Mouse (Mus musculus) kidney, adult 9 months (tissue): ENCODE data around the gene Scarb1.

Source experiments
- DNase-seq: peaks from one replicate; pipeline ENCODE4 v3.0.0; 2022

Scarb1 gene

DNA sequence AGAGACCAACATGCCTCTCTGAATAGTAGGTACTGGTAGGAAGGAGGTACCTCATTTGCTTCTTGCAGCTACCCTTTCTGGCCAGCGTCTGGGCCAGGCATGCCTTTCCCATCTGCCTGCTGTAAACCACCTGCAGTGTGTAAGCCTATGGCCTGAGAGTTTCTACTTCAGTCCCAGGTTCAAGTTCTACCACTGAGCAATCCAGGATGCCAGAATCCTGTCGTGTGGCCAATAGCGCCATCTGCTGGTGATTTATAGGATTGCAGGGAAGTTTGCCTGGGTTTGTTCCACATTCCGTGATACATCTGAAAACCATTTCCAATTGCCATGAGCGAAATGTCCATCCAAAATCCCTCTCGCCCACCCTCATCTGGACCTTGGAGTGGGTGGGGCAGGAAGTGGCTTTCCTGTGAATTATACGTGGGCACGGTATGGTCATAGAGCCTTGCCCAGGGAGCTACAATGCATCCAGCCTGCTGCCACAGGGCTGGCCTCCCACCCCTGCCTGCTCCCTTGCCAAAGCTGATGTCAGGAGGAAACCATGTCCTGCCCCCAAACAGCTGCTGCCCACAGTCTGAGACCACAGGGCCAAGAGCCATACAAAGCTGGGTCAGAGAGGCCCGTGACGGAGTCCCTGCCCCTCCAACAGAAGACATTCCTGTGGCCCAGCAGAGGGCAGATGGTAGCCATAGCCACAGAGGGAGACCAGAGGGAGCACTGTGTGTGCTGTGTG, 72.7 kb downstream of the Scarb1 start:
- DNase-seq = peak; percentile 80

DNA sequence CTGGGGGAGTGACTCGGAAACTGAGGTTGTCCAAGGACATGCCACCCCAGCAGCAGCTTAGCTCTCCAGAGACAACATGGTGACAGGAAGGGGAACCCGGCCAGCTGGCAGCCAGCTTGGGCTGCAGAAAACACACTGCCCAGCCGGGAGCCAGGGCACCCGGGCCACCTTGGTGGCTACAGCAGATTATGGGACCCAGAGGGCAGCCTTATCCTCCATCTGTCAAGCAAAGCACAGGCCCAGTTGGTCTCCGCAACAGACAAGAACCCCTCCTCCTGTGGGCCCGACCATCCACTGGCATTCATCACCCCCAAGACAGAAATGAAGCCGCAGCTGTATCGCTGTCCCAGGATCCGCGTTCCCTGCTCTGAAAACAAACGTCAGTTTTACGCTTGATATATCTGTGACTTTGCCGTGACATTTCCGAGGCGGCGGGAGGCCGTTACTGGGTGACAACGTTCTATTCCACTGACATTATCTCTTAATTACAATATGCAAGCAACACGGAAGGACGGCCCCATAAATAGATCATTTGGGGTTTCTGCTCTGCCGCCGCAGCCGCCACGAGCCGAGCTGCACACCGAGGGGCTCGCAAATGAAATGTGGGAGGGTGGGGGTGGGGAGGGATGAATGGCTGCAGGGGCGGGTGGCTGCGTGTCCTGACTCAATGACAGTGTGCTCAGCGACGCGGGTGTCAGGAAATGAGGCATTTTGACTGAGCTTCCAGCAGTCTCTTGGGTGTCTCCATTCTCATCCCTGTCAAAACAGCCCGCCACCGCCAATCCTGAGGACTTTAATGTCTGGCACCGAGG, 73.5 kb downstream of the Scarb1 start:
- DNase-seq = no peak

DNA sequence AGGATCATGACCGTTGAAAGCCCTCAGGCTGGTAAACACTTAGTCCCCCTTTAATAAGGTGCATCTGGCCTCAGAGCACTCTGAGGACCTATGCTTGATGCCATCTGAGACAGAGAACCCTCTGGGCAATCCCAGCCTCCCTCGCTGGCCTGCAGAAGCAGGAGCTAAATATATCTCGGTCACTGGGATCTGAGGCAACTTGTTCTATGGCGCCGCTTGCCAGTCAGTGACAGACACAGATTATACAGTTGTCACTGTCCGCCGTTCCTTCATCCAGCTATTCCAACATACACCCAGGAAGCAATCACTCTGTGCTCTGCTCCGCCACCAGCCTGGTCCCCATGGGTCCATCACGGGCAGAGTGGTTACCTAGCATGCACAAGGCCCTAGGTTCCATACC, 74.8 kb downstream of the Scarb1 start:
- no peak for DNase-seq

DNA sequence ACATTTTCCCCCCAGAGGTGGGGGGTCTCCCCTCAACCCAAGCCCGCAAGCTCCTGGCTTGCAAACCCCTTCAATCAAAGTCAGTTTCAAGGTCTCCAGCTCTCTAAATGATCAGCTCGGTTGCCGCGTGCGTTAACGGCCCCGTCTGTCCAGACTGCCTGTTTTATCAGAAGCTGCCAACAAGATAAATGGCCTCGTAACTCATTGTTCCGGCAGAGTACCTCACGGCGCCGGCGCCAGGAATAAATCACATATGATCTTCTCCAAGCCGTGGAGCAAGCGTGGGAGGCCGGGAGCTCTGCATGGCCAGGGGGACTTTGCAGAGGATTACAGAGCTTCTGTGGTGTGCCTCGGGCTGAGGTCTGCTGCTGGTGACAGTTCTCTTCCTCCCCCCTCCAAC, 76.2 kb downstream of the Scarb1 start:
- DNase-seq = no peak

DNA sequence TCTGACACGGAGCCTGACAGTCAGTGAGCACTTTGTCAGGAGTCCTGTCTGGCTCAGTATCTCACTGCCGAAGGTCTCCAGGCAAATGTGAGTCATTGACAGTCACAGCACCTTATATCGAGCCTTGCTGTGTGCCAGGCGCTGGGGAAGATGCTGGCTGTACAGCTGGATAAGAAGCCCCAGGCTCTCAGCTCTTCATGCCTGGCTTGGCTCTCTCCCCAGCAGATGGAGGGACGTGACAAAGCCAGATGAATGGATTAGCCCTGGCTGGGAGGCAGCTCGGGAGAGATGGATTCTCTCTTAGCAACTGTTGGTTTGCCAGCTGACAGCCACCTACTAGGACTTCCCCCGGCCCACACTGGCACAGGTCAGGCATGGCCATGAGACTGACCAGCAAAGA, 78.3 kb downstream of the Scarb1 start:
- DNase-seq = no peak

DNA sequence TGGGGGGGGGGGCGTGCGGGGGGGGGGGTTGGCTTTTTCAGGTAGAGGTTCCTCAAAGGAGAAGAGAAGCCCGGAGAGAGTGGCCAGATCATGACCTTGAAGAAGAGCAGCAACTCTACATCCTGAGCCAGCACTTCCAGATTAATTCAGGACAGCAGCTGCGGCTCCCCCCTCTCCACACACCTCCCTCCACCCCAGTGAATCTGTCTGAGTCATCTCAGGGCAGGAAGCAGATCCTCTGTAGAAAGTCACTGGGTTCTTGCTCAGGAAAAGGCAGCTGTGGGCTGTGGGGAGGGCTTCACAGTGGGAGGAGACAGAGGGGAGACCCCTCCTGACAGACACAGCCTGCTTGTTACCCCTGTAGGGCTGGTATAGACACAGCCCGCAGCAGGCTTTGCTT, 87.0 kb downstream of the Scarb1 start:
- DNase-seq = no peak

DNA sequence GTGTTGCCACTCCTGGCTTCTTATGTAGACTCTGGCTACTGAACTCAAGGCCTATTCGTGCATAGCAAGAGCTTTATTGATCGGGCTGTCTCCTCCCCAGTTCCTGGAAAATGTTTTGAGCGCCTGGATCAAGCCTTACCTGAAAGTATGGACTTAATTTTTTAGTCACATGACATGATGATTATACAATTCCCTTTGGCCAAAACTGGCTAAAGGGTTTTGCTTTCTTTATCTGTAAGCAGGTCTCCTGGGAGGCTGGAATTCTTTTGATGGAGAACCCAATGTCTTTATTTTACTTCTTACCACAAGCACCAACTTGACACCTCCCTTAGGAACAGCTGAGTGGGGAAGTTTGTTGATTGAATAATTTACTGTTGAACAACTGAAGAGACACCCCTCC, 87.4 kb downstream of the Scarb1 start:
- DNase-seq = no peak

DNA sequence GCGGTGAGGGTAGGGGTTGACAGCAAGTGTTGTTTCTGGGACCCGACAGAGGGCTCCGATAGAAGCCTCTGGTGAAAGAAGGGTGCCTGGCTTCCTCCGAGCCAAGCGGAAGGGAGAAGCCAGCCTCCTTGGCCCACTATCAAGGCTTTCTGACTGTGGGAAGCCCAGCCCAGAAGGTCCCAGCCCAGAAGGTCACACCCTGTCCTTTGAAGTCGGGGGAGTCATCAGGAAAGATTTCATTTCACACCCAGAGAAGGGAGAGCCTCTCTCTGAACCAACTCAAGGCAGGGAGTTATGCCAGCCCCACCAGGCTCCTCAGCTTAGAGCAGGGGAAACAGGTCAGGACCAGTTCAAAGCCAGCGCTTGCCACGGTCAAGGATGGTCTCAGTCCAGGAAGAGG, 88.2 kb downstream of the Scarb1 start:
- no peak for DNase-seq

DNA sequence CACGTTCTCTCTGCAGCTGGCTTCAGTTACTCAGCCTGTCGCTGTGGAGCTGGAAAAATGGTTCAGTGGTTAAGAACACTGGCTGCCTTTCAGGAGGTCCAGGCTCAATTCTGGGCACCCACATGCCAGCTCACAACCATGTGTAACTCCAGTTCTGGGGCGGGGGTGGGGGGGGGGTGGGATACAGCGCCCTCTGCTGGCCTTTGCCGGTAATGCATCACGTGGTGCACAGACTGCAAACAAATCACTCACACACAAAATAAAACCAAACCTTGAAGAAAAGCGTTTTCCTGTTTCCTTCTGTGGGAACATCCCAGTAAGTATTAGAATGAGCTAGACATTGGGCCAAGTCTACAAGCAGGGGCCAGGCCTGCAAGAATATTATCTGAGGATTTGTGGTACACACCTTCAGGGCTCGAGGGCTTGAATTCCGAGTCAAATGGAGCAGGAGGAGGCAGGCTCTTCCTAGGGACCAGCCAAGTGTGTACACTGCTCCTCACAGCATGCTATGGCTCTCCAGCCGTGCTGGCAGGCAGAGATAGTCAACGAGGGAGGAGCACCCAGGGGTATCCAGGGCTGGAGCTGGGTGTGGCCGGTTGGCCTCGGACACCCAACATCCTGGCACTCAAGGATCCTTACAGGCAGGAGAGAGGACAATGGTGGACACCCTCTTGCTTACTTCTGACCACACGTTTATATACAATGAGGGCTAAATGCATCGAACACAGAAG, 88.8 kb downstream of the Scarb1 start:
- DNase-seq = no peak

DNA sequence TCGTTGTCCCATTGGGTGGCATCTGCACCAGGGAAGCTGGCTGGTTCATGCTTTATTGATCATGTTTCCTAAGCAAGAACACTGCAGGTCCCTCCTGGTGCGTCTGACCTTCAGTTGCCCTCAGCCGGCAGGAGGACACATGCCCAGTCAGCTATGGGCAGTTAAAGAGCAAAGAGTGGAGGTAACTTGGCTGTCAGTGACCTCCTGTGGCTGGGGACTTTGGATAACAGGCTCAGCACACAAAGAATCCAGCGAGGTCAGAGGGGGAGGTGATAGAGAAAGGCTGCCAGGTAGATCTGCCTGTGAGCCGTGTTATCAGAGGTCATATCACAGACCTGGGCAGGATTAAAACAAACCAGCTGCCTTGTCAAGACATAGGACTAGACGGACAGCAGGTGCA, 91.7 kb downstream of the Scarb1 start:
- no peak for DNase-seq

DNA sequence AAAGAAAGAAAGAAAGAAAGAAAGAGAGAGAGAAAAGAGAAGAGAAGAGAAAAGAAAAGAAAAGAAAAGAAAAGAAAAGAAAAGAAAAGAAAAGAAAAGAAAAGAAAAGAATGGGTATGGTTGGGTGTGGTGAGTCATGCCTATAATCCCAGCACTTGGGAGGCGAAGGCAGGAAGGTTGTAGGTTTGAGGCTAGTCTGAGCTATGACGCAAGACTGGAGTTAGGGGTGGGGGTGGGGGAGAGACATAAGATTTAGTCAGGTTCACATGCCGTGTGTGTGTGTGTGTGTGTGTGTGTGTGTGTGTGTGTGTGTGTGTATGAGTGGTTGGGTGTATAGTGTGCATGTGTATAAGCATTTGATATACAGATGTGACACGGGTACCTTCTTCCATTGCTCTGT, 94.2 kb downstream of the Scarb1 start:
- DNase-seq = no peak

DNA sequence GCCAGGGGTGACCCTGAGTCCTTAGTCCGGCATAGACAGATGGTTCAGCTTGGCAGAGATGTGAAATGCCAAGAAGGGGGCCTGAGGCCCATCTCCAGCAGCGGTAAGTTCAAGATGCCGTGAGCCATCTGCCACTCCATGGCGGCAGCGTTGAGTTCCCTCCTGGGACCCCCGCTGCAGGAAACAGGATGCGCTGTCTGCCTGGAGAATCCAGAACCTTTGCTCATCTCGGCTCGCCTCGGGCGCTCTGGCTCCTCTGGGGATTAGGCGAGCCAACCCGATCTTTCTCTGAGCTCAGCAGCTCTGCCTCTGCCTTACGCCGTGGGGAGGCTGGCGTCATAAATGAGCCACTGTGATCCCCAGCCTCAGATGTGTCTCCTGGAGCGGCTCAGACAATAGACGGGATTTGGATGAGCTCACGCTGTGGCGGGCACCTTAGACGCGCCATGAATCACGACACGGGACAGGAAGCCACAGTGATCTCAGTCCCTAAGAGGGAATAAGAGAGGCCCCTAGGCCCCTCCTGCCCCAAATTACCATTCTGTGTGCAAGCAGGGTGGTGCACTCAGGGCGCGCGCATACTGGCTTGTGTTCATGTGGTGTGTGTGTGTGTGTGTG, 95.3 kb downstream of the Scarb1 start:
- peak; percentile 51 for DNase-seq

DNA sequence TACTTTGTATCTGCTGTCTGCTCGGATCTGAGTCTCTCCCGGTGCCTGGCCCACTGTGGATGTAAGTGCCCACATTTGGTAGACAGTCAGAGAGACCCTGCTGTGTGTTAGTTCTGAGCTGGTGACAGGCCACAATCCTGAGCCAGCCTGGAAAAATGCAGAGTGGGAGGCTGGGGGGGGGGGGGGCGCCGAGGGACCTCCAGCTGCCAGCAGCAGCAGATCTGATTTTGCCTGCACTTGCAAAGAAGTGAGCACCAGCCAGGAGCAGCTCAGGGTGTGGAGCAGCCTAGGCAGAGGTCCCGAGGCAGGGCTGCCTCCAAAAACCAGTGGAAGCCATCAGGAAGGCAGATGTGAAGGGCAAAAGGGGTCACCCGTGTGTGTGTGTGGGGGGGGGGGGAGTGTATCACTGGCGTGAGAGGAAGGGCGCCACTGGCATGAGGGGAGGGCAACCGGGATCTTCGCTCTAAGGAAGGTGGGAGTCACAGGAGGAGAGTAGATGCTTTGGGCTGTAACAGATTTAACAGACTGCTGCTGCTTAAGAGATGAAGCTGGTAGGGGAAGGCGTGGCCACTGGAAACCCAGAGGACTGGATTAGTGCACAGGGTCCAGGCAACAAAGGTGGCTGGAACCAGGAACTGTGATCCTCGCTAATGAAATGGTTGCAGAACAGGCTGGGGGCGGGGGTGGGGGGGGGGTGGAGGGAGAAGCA, 95.9 kb downstream of the Scarb1 start:
- no peak for DNase-seq

DNA sequence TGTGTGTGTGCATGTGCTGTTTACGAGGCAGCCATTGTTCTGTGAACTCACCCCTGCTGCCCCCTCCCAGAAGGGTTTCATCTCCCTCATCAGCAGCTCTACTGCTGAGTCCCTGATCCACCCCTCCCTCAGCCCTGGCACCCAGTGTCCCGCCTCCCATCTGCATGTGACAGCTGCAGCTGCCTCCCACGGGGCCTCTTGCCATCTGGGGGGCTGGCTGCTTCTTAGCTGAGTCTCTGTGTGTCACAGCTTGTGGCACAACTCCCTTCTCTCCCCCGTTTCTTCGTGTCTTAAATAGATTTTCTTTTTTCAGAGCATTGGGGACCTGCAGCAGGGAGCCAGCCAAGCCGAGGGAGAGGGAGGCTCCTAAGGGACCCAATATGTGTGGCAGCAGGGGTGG, 97.0 kb downstream of the Scarb1 start:
- no peak for DNase-seq

DNA sequence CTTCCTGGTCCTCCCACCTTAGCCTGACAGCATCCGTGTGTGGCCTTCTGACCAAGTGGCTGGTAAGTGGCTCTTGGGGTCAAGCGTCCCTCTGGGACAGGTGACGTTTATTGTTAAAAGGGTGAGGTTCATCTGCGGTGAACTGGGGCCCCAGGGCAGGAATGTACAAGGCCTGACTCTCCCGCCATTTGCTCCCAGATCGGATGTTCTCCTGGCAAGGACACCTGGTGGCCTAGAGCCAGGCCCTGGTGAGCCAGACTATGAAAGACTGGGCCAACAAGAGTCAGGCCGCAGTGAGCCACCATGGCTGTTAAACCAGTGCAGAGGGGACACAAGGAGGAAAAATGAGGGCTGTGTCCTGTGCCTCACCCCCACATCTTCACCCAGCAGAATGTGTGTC, 98.8 kb downstream of the Scarb1 start:
- peak; percentile 38 for DNase-seq

DNA sequence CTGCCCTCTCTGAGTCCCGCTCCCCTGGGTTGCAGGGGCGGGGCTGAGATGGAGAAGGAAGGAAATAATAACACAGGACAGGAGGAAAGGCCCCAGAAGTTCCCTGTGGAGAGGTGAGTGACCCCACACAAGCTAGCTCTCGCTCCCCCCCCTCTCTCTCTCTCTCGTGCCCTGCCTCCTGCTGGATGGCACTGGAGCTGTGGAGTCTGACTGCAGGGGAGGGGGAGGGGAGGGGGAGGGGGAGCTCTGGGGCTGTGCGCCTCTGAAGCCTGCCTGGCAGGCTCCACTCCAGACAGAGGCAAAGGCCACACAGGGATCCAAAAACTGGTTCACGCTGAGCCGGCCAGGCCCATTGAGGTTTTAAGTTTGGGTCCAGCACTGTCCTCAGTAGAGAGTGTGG, 99.3 kb downstream of the Scarb1 start:
- no peak for DNase-seq

DNA sequence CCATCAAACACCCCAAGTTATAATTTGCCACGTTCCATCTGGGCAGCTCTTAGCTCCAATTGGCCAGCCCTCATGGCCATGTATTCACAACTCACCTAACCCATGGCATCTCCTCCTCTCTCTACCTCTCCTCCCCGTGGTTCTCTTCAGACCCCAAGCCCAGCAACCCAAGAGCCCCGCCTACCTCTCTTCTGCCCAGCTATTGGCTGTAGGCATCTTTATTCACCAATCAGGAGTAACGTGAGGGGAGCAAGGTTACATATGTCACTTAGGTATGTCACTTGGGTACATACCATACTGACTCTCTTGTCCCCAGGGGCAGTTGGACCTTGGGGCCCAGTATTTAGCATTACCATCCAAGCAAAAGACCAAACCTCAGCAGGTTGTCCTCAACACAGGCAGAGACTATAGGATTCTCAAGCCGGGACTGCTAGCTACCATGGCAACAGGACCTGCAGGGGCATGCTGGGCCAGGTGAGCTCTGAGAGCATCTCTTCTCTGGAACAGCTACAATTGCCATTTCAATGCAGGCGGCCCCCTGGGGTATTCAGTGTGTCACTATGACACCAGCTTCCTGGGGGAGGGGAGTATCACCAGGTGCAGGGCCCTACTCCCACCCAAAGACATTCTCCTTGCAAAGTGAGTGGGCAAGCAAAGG, 100.6 kb downstream of the Scarb1 start:
- DNase-seq = no peak

DNA sequence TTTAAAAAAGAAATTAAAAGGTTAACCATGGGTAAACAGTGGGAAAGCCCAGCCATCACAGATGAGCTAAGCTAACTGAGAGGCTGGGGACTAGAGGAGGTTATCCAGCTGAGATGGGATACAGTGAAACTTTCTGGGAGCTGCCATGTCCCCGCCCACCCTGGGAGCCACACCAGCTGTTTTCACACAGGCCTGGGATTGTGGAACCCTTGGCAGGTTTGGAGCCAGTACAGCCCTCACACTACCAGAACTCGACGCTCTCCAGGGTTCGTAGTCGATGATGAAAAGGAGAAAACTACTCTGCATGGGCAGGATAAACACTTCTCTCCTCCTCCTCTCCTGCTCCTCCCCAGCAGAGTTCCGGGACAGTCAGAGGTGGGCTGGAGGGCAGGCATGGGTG, 105.0 kb downstream of the Scarb1 start:
- DNase-seq = no peak

DNA sequence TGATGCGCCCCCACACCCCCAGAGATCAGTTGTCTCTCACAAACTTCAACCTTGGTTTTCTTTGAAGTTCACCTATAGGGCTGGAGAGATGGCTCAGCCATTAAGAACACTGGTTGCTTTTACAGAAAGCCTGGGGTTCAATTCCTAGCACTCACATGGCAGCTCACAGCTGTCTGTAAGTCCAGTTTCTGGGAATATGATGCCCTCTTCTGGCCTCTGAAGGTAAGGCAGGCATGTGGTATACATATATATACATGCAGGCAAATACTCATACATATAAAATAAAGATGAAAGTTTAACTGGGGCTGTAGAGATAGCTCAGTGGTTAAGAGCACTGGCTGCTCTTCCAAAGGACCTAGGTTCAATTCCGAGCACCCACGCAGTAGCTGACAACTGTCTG, 105.5 kb downstream of the Scarb1 start:
- DNase-seq = peak; percentile 20

DNA sequence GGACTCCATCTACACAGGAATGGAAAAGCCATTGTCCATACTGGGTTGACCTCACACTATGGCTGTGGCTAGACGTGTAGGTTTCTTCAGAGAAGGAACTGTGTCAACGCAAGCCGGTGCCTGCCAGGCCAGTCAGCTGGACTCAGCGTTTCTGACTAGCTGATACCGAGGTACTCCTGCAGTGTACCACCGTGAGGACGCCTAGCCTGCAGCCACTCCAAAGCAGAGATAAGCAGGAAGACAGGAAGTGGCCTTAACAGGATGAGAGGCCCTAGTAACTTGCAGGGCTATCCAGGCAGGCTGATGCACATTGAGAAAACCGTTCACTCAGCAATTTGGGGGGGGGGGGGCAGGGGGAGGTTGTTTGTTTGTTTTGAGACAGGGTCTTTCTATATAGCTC, 106.5 kb downstream of the Scarb1 start:
- no peak for DNase-seq

DNA sequence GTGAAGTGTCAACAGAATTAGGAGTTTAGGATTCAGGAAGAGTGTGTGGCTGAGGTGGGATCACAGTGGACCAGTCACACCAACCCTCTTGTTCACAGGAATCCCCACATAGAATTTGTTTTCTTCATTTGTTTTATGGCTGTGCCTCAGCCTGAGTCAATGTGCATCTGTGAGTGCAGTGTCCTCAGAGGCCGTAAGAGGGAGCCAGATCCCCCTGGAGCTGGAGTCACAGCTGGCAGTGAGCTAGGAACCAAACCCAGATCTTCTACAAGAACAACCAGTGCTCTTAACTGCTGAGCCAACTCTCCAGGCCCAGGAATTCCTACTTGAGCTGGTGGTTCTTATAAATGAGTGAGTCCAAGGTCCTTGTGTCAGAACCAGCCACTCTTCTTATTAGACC, 107.4 kb downstream of the Scarb1 start:
- DNase-seq = no peak

DNA sequence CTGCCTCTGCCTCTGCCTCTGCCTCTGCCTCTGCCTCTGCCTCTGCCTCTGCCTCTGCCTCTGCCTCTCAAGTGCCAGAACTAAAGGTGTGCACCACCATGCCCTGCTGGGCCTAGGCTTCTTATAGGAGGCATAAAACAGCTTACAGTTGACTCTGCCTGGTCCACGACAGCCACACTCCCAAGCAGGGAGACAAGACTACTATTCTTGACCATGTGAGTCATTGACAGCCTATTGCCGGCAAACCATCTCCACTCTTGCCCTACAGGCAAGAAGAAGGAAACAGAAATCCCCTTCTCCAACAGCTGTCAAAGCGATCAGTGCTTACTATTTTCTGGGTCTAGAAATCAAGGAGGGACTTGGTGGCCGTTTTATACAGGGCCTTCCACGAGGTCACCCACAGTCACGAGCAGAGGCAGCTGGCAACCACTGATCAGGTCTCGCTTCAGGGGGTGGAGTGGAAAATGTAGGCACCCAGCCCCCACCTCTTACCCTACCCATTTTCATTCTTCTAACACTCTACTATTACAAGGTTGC, 108.4 kb downstream of the Scarb1 start:
- no peak for DNase-seq
